Mouse (Mus musculus) embryonic facial prominence, embryonic 10.5 days (tissue): ENCODE data around the gene Oasl1. TPM values are rescaled to one million over a fixed set of nuclear protein-coding genes. Genes with fewer than 3 reads are reported as not detected.
"Not testable (repeated sequence)": the region's sequence is repeated elsewhere in the genome, so short reads cannot be mapped to it uniquely, and the experiment has no call there.

Experiments used
- DNase-seq: peaks from one replicate; pipeline ENCODE4 v3.0.0-alpha.2; 2017; ENCODE audit warnings: low spot score
- H3K27ac ChIP-seq: fragments of 300-500 bp; sonication (generic); replicated peaks from 2 replicates; pipeline ENCODE4 v1.5.1; 2016; ENCODE audit warnings: mild to moderate bottlenecking
- H3K27me3 ChIP-seq: fragments of 300-500 bp; sonication (generic); replicated peaks from 2 replicates; pipeline ENCODE4 v1.6.1; 2016; ENCODE audit warnings: low read depth, mild to moderate bottlenecking; ENCODE audit not compliant: poor library complexity, severe bottlenecking
- H3K36me3 ChIP-seq: fragments of 300-500 bp; sonication (generic); replicated peaks from 2 replicates; pipeline ENCODE4 v1.6.1; 2016; ENCODE audit warnings: mild to moderate bottlenecking, moderate library complexity
- H3K4me1 ChIP-seq: fragments of 300-500 bp; sonication (generic); 2 replicates; pipeline ENCODE4 v1.6.1; 2016
- H3K4me3 ChIP-seq: fragments of 300-500 bp; sonication (generic); 2 replicates; pipeline ENCODE4 v1.5.1; 2016; ENCODE audit warnings: mild to moderate bottlenecking, moderate library complexity
- H3K9me3 ChIP-seq: fragments of 300-500 bp; sonication (generic); 2 replicates; pipeline ENCODE4 v1.6.1; 2016; ENCODE audit warnings: mild to moderate bottlenecking
- WGBS: fragments of 180-500 bp; shearing (Covaris S2); methylation state at CpG from one replicate; pipeline ENCODE4 v1.1.7; 2016; 5-methylcytosine and 5-hydroxymethylcytosine counted together
- polyA plus RNA-seq: library from polyadenylated mRNA; unstranded; fragments of >200 nt; fragmentation: Nextera tagmentation; extraction: Ambion mirVana; gene quantifications from 2 replicates; pipeline ENCODE4 v1.2.1, GENCODE M21; 2016

The Oasl1 gene
- polyA plus RNA-seq, 1 experiment from 2014 or later, result not detected

DNA sequence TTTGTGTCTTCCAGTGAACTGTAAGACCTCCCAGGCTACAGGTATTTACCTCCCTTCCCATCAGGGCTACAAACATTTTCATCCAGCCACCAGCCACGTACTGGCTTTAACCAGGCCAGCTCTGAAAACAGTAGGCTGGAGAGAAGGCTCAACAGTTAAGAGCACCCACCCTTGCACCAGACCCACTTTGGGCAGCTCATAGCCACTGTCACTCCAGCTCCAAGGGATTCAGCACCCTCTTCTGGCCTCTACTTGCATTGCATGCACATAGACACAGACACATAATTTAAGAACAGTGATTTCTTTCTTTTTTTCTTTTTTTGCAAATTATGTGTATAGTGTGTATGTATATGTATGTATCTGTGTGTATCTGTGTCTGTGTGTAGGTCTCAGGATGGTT lies 20.6 kb upstream of the Oasl1 start:
- Histone ChIP-seq H3K36me3 (no peaks in the 10 kb centered on the region), H3K27ac (no peak overlapping the region), H3K9me3 (peaks cover 7% of the 10 kb centered on the region; the same call in 1 of the 2 replicates), H3K27me3 (no peaks in the 10 kb centered on the region), H3K4me3 (no peak overlapping the region), H3K4me1 (peaks cover 7% of the 10 kb centered on the region)
- WGBS, result 28% methylated on average over 1 of the region's 1 CpGs
- peak; percentile 54 for DNase-seq

GRCm38 (mm10) chr5:114908598-114909305 lies 14.3 kb upstream of the Oasl1 start:
- peaks cover 7% of the 10 kb centered on the region; the same call in 1 of the 2 replicates for H3K9me3 ChIP-seq
- DNase-seq, result no peak
- 48% methylated on average over 13 of the region's 13 CpGs for WGBS
- no peaks in the 10 kb centered on the region for H3K36me3 ChIP-seq
- H3K4me3 ChIP-seq, result no peak overlapping the region
- 0 out of 2 replicates have a peak, but pooled peaks cover 3% of the 10 kb centered on the region for H3K4me1 ChIP-seq
- no peaks in the 10 kb centered on the region for H3K27me3 ChIP-seq
- H3K27ac ChIP-seq, result no peak overlapping the region

DNA sequence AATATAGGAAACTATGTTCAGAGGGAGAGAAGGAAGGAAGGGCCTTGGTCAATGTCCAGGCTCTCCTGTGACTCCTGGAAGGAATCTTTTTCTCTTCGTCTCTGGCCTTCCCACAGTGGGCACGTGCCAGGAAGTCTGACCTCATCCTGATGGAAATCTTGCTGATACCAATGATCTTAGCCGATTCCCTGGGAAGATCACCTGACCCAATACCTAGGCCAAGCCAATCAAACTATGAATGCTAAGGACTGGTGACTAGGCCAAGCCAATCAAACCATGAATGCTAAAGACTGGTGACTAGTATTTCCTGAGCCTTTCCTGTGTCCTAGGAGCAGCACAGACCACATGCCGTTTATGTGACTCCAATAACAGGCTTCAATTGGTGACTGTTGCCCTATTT lies 9.4 kb upstream of the Oasl1 start:
- no peak overlapping the region for H3K4me3 ChIP-seq
- peaks cover 9% of the 10 kb centered on the region for H3K4me1 ChIP-seq
- H3K36me3 ChIP-seq, result no peaks in the 10 kb centered on the region
- 72% methylated on average over 4 of the region's 4 CpGs for WGBS
- H3K27ac ChIP-seq, result no peak overlapping the region
- DNase-seq, result no peak
- no peaks in the 10 kb centered on the region for H3K9me3 ChIP-seq
- no peaks in the 10 kb centered on the region for H3K27me3 ChIP-seq

DNA sequence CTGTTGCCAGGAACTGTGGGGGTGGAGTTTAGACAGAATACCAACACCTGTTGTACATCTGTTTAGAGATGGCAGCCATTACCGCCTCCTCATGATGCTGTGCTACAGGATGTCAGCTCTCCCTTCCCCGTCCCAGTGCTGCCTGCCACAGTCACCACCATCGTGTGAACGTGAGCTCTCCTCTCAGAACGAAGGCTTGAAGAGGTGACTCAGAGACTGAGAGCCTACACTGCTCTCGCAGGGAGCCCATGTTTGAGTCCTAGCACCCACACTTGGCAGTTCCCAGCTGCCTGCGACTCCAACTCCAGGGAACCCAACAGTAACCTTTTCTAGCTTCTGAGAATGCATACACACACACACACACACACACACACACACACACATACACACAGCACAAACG lies 8.2 kb upstream of the Oasl1 start:
- Histone ChIP-seq H3K4me3 (no peak overlapping the region), H3K36me3 (no peaks in the 10 kb centered on the region), H3K4me1 (peaks cover 8% of the 10 kb centered on the region), H3K27ac (no peak overlapping the region), H3K27me3 (no peaks in the 10 kb centered on the region), H3K9me3 (no peaks in the 10 kb centered on the region)
- DNase-seq, result no peak
- WGBS, result 79% methylated on average over 8 of the region's 8 CpGs

DNA sequence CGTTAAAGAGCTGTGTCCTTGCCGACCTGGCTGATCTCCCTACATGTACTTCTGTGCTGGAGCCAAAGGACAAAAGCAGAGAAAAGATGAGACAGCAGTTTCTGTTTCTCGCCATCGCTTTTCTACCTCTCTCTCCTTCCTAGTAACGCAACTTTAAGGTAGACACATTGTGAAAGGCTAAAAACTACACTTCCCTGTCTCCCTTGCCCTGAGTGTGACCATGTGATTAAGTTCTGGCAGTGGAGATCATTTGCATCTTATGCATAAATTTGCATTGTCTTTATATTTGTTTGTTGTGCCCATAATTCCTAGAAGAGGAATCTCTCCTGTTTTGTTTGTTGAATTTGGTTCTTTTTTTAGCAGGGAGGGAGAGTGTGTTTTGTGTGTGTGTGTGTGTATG lies 7.2 kb upstream of the Oasl1 start:
- H3K4me3 ChIP-seq, result no peak overlapping the region

DNA sequence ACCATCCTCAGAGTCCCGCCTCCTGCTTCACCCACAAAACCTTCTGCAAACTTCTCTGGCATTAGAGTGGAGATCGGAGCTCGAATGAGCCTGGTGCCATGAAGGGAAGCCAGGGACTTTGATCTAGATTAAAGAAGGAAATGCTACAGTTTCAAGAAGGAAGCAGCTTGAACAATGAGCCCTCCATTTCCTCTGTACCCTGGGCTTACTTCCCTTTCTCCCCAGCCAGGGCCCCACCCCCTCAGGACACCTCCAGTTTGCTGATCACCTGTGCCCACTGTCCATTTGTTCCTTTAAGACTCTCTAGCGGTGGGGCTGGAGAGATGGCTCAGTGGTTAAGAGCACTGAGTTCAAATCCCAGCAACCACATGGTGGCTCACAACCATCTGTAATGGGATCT lies 6.3 kb upstream of the Oasl1 start:
- no peaks in the 10 kb centered on the region for H3K9me3 ChIP-seq
- H3K36me3 ChIP-seq, result no peaks in the 10 kb centered on the region
- no peak overlapping the region for H3K4me3 ChIP-seq
- peaks cover 8% of the 10 kb centered on the region for H3K4me1 ChIP-seq
- DNase-seq, result no peak
- 85% methylated on average over 4 of the region's 4 CpGs for WGBS
- H3K27ac ChIP-seq, result no peak overlapping the region
- no peaks in the 10 kb centered on the region for H3K27me3 ChIP-seq

More for the DNA sequence above, 7.2 kb upstream of the Oasl1 start:
- WGBS, result 79% methylated on average over 5 of the region's 5 CpGs
- Histone ChIP-seq H3K4me1 (peaks cover 8% of the 10 kb centered on the region), H3K9me3 (no peaks in the 10 kb centered on the region), H3K36me3 (no peaks in the 10 kb centered on the region), H3K27me3 (no peaks in the 10 kb centered on the region), H3K27ac (no peak overlapping the region)
- DNase-seq, result no peak

GRCm38 (mm10) chr5:114917357-114917756 lies 5.7 kb upstream of the Oasl1 start:
- H3K36me3 ChIP-seq, H3K27me3 ChIP-seq, H3K9me3 ChIP-seq, DNase-seq, H3K27ac ChIP-seq, H3K4me1 ChIP-seq, H3K4me3 ChIP-seq: not testable (repeated sequence)
- 91% methylated on average over 5 of the region's 5 CpGs for WGBS

GRCm38 (mm10) chr5:114921551-114922365 lies 1.3 kb upstream of the Oasl1 start:
- Histone ChIP-seq H3K27me3 (no peaks in the 10 kb centered on the region), H3K9me3 (no peaks in the 10 kb centered on the region)

GRCm38 (mm10) chr5:114922366-114922731 lies 691 bp upstream of the Oasl1 start:
- no peaks in the 10 kb centered on the region for H3K27me3 ChIP-seq
- DNase-seq, result no peak
- peaks cover 5% of the 10 kb centered on the region for H3K4me1 ChIP-seq
- no peak overlapping the region for H3K27ac ChIP-seq
- H3K4me3 ChIP-seq, result no peak overlapping the region
- WGBS, result 69% methylated on average over 10 of the region's 10 CpGs
- H3K36me3 ChIP-seq, result no peaks in the 10 kb centered on the region
- H3K9me3 ChIP-seq, result no peaks in the 10 kb centered on the region

More at GRCm38 (mm10) chr5:114921551-114922365, 1.3 kb upstream of the Oasl1 start:
- WGBS, result 80% methylated on average over 19 of the region's 19 CpGs
- no peak overlapping the region for H3K27ac ChIP-seq
- DNase-seq, result no peak
- H3K4me3 ChIP-seq, result no peak overlapping the region
- H3K4me1 ChIP-seq, result peaks cover 5% of the 10 kb centered on the region
- no peaks in the 10 kb centered on the region for H3K36me3 ChIP-seq

- peaks cover 5% of the 10 kb centered on the region for H3K4me1 ChIP-seq
- WGBS, result 71% methylated on average over 1 of the region's 1 CpGs
Measured at GRCm38 (mm10) chr5:114926153-114926684, 3.2 kb downstream of the Oasl1 start.

DNA sequence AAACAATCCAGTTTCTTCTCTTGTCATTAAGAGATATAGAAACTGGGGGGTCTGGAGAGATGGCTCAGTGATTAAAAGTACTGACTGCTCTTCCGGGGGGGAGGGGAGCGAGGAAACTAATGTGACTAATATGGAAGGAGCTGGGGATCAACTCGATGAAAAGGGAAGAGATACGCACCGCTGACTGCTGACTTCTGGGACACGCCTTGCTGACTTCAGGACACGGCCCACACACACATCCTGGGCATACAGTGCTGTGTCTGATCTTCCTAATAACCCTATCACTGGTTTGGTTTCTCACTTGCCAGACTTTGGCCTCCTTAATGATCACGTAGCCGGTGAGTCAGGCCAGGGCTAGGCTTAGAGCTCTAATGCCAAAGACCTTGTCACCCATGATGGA lies 3.7 kb downstream of the Oasl1 start:
- Histone ChIP-seq H3K27me3 (no peaks in the 10 kb centered on the region), H3K4me3 (no peak overlapping the region), H3K4me1 (peaks cover 5% of the 10 kb centered on the region), H3K27ac (no peak overlapping the region), H3K36me3 (no peaks in the 10 kb centered on the region), H3K9me3 (no peaks in the 10 kb centered on the region)
- DNase-seq, result no peak
- WGBS, result 83% methylated on average over 9 of the region's 9 CpGs

More at GRCm38 (mm10) chr5:114926153-114926684, 3.2 kb downstream of the Oasl1 start:
- Histone ChIP-seq H3K9me3 (no peaks in the 10 kb centered on the region), H3K27me3 (no peaks in the 10 kb centered on the region), H3K36me3 (no peaks in the 10 kb centered on the region), H3K27ac (no peak overlapping the region), H3K4me3 (no peak overlapping the region)
- no peak for DNase-seq

GRCm38 (mm10) chr5:114931626-114932025 lies 8.6 kb downstream of the Oasl1 start:
- Histone ChIP-seq H3K36me3 (no peaks in the 10 kb centered on the region), H3K27ac (no peak overlapping the region), H3K27me3 (no peaks in the 10 kb centered on the region), H3K4me3 (no peak overlapping the region), H3K4me1 (peaks cover 14% of the 10 kb centered on the region), H3K9me3 (no peaks in the 10 kb centered on the region)
- WGBS, result 57% methylated on average over 5 of the region's 5 CpGs
- DNase-seq, result no peak

DNA sequence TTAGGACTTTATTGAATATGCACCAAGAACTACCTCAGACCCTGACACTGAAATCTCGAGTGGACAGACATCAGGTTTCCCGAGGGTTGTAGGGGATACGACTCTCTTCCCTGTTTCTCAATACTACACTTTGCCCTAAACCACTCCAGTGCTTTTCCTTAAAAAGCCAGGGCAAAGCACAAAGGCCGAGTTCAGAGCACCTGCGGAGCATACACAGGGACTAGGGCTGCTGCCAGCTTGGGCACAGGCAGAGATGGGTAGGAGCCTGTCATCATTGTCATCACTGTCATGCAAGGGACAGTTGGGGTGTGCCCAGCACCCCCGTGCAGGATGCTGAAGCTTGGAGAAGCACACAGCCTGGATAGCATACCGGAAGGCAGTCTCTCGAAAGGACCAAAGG lies 10.2 kb downstream of the Oasl1 start:
- H3K27ac ChIP-seq, result no peak overlapping the region
- 84% methylated on average over 8 of the region's 8 CpGs for WGBS
- no peaks in the 10 kb centered on the region for H3K27me3 ChIP-seq
- H3K9me3 ChIP-seq, result no peaks in the 10 kb centered on the region
- no peak overlapping the region for H3K4me3 ChIP-seq
- H3K36me3 ChIP-seq, result no peaks in the 10 kb centered on the region
- peaks cover 20% of the 10 kb centered on the region for H3K4me1 ChIP-seq
- no peak for DNase-seq
